Mouse (Mus musculus): ENCODE results near the gene Baz2b. TPM values are rescaled to one million over a fixed set of nuclear protein-coding genes. Genes with fewer than 3 reads are reported as not detected.
"Not testable (repeated sequence)": the region's sequence is repeated elsewhere in the genome, so short reads cannot be mapped to it uniquely, and the experiment has no call there.

The Baz2b gene
- total RNA-seq, 1 experiment from 2014 or later, result 367 TPM

- no peak for ATAC-seq (ENCODE audit: extremely low read depth, insufficient number of reproducible peaks, low FRiP score, poor library complexity, severe bottlenecking)
Measured at GRCm38 (mm10) chr2:60142281-60142680, 67.4 kb downstream of the Baz2b start.

DNA sequence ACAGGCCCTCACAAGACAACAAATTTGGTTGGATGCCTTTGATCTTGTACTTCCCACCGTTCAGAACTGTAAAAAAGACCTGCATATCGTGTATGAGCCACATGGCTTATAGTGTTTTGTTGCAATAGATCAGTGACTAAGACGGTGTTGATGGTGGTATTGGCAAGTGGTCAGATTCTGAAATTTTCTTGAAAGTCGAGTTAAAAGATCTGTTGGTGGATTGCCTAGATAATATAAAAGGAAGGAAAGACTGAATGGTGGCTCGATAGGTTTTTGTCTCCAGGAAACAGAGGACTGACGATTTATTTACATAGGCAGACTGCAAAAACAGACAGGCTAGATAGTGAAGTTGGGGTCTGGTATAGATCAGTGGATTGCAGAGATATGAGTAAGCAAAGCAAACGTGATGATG lies 70.9 kb downstream of the Baz2b start:
- no peak for ATAC-seq (ENCODE audit: extremely low read depth, insufficient number of reproducible peaks, low FRiP score, poor library complexity, severe bottlenecking)

- ATAC-seq (ENCODE audit: extremely low read depth, insufficient number of reproducible peaks, low FRiP score, poor library complexity, severe bottlenecking), result no peak
Measured at GRCm38 (mm10) chr2:60135796-60136195, 73.8 kb downstream of the Baz2b start.

- ATAC-seq (ENCODE audit: extremely low read depth, insufficient number of reproducible peaks, low FRiP score, poor library complexity, severe bottlenecking), result not testable (repeated sequence)
Measured at GRCm38 (mm10) chr2:60134958-60135357, 74.7 kb downstream of the Baz2b start.

DNA sequence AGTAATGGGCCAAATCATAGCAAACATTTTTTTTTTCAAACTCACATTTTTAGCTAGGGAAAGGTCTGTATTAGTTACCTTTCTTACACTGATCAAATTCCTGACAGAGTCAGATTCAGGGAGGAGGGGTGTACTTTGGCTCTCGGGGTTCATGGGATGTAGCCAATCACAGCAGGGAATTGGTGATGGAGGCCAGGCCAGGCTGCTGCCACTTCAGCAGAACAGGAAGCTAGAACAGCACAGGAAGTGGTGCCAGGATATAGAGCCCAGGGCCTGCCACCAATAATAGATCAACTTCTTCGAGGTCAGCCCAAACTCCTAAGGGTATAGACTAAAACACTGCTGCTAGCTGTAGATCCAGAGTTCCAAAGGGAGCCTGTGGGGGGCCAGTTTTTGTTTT lies 76.6 kb downstream of the Baz2b start:
- peak; percentile 53; the same call in 1 of the 2 replicates for ATAC-seq (ENCODE audit: extremely low read depth, insufficient number of reproducible peaks, low FRiP score, poor library complexity, severe bottlenecking)

DNA sequence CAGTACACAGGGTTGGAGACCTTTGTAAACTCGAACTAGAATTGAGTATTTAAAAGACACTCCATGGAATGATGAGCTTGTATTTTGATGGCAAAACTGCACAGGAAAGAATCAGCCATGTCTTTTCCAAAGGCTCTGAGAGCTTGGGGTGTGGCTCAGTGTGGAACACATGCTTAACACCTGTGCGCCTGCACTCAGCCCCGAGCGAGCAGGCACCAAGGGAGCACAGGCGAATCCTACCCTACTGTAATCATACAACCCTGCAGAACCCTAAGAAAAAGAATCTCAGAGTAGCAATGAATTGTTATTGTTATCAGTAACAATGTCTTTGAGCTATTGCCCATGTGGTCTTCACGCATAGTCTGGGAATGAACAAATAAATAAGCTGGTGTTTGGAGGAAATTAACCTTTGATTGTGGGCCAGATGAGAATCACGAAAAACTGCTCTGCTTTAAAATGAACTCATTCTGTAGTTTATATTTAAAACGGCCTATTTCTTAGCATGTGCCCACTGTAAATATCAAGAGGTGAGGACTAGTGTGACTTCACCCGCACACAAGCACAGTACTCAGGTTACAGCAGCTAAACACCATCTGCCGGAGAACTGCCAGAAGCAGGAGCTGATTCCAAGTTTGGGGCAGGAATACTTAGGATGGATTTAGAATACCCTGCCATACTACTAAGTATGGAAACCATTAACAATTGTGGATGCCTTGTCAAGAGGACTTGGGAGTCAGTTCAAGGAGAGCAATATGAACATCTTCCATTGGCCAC lies 77.2 kb downstream of the Baz2b start:
- no peak for ATAC-seq (ENCODE audit: extremely low read depth, insufficient number of reproducible peaks, low FRiP score, poor library complexity, severe bottlenecking)

DNA sequence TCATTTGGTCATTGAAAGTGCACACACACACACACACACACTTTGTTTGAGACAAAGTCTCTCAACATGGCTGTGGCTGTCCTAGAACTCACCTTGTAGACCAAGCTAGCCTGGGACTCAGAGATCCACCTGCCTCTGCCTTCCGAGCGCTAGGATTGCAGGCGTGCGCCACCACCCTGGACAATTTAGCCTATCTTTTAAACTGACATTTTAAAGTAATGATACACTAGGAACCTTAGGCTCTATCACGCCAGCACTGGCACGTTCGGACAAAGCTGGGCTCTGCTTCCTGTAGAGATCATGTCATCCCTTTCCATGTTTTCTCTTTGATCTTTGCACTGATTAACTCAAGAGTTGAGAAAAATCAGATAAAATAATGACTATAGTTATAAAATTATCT lies 81.0 kb downstream of the Baz2b start:
- no peak for ATAC-seq (ENCODE audit: extremely low read depth, insufficient number of reproducible peaks, low FRiP score, poor library complexity, severe bottlenecking)

DNA sequence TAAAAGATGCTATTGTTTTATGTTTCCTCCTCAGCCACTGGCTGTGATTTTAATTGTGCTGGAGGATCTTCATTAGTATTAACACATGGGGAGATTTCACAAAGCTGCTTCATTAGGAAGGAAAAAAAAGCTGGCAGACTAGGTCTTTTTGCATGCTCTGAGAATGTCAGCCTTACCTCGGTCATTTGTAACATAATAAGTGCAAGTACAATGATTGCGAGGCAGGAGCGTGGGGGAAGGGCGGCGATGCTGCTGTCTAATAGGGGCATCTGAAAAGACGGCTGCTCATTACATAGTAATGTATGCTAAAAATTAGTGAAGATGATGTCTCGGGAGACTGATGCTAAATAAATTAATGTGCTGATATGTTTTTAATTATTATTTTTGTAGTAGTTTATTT lies 82.8 kb downstream of the Baz2b start:
- no peak for ATAC-seq (ENCODE audit: extremely low read depth, insufficient number of reproducible peaks, low FRiP score, poor library complexity, severe bottlenecking)

- ATAC-seq (ENCODE audit: extremely low read depth, insufficient number of reproducible peaks, low FRiP score, poor library complexity, severe bottlenecking), result no peak
Measured at GRCm38 (mm10) chr2:60126292-60126691, 83.3 kb downstream of the Baz2b start.

- ATAC-seq (ENCODE audit: extremely low read depth, insufficient number of reproducible peaks, low FRiP score, poor library complexity, severe bottlenecking), result peak; percentile 62
Measured at GRCm38 (mm10) chr2:60125049-60126004, 84.3 kb downstream of the Baz2b start.

GRCm38 (mm10) chr2:60124648-60125048 lies 85.0 kb downstream of the Baz2b start:
- no peak for ATAC-seq (ENCODE audit: extremely low read depth, insufficient number of reproducible peaks, low FRiP score, poor library complexity, severe bottlenecking)

GRCm38 (mm10) chr2:60123911-60124647 lies 85.6 kb downstream of the Baz2b start:
- ATAC-seq (ENCODE audit: extremely low read depth, insufficient number of reproducible peaks, low FRiP score, poor library complexity, severe bottlenecking), result no peak

GRCm38 (mm10) chr2:60123061-60123874 lies 86.4 kb downstream of the Baz2b start:
- no peak; the same call in 1 of the 2 replicates for ATAC-seq (ENCODE audit: extremely low read depth, insufficient number of reproducible peaks, low FRiP score, poor library complexity, severe bottlenecking)

DNA sequence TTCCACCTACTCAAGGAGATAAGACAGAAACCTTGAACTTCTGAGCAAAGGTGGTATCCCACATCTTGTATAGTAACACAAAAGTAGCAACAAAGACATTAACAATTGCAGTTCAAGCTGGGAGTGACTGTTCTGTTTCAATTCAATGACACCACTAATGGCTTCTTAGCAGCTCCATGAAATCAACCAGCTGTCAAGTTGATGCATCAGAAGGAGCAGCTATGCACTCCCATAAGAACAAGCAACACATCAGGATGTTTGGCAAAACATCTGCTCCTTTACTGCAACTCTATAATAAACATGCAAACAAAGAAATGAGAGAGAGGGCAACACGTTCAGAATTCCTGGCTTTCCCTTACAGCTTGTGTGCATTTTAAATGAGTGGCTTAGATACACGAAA lies 87.5 kb downstream of the Baz2b start:
- ATAC-seq (ENCODE audit: extremely low read depth, insufficient number of reproducible peaks, low FRiP score, poor library complexity, severe bottlenecking), result no peak

- peak; percentile 18; the same call in 1 of the 2 replicates for ATAC-seq (ENCODE audit: extremely low read depth, insufficient number of reproducible peaks, low FRiP score, poor library complexity, severe bottlenecking)
Measured at GRCm38 (mm10) chr2:60120681-60121080, 89.0 kb downstream of the Baz2b start.

- no peak for ATAC-seq (ENCODE audit: extremely low read depth, insufficient number of reproducible peaks, low FRiP score, poor library complexity, severe bottlenecking)
Measured at GRCm38 (mm10) chr2:60118684-60119558, 90.7 kb downstream of the Baz2b start.

DNA sequence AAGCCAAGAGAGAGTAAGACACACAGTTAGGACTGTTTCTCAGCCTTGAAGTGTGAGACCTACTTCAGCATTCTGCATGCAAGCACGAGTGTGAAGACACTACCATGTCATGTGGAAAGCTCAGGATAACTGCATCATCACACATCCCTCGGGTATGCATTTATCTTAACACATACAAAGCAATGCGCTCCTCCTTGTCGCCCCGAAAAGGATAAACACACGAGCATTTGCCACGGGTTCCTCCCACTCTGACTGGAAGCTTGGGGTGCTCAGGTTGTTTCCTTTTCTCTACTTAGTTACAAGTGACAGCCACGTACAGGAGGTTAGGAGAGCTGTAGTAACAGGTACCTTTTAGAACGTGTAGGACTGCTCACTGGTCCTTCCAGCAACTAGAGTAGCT lies 91.8 kb downstream of the Baz2b start:
- no peak for ATAC-seq (ENCODE audit: extremely low read depth, insufficient number of reproducible peaks, low FRiP score, poor library complexity, severe bottlenecking)

Measured in neutrophil, adult 5-6 weeks (primary cell).